Mouse (Mus musculus) sigmoid colon, adult 10 weeks (tissue): Measurements from ENCODE around the gene Serpina3n. TPM values are rescaled to one million over a fixed set of nuclear protein-coding genes. Genes with fewer than 3 reads are reported as not detected.

Experiments
- polyA plus RNA-seq: library from polyadenylated mRNA; stranded (reverse); fragments of 350-450 nt; fragmentation: Illumina TruSeq; extraction: RNeasy Lipid Tissue Mini Kit (QIAGEN cat#74804); gene quantifications from one replicate; pipeline ENCODE4 v1.2.3, GENCODE M21; 2014; ENCODE audit warnings: low read depth, low replicate concordance

The Serpina3n gene
- polyA plus RNA-seq = 6.3 TPM

DNA sequence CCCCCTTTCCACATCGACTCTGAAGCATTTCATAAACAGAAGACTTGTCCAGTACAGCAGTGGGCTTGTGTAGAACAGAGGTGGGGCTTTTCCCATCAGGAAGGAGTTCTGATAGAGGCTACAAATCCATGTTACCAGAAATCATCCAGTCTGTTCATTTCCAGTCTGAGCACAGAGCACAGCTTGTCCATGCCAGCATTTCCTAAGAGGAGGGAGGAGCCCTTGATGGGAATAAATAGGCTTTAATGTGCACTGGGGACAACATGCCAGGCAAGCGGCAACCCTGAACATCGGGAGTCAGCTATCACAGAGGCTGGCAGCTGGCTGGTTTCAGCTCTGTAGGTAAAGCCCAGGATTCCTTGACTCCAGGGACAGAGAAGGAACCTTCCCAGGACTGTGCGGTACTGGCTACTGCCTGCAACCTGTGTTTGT, at the start of gene Serpina3n:
Gene Serpina3n (plus strand): TSS at position 276 of the 432 bp plus-strand sequence.

Other genes starting within 250 kb of the Serpina3n start
- 0.79 TPM for gene Serpina3f, start 192.2 kb upstream of the Serpina3n start, polyA plus RNA-seq
- 2.8 TPM for gene Serpina3g, start 170.5 kb upstream of the Serpina3n start, polyA plus RNA-seq
- gene Serpina3i, start 143.6 kb upstream of the Serpina3n start, polyA plus RNA-seq = not detected
- not detected for gene Serpina3j, start 92.2 kb upstream of the Serpina3n start, polyA plus RNA-seq
- gene Serpina3k, start 68.2 kb upstream of the Serpina3n start, polyA plus RNA-seq = not detected
- not detected for gene Serpina3m, start 68.2 kb upstream of the Serpina3n start, polyA plus RNA-seq
- not detected for gene Gsc, start 66.6 kb downstream of the Serpina3n start, polyA plus RNA-seq